Mouse (Mus musculus): ENCODE results near the gene Fibin. TPM values are rescaled to one million over a fixed set of nuclear protein-coding genes. Genes with fewer than 3 reads are reported as not detected.

The Fibin gene
- 10 to 100 TPM; 10.1 to 17.6 TPM for total RNA-seq (2021)
- long read RNA-seq, experiment 1, transcript Fibin-201 (1 exons, 2,267 nt), result major isoform, 24 of 24 reads
- long read RNA-seq, experiment 1, partial matches to known transcripts, result 0 of 24 reads
- long read RNA-seq, experiment 1, other reads (novel, unspliced or antisense), result 0 of 24 reads
- long read RNA-seq, experiment 2, transcript Fibin-201 (1 exons, 2,267 nt), result major isoform, 12 of 12 reads
- long read RNA-seq, experiment 2, partial matches to known transcripts, result 0 of 12 reads
- long read RNA-seq, experiment 2, other reads (novel, unspliced or antisense), result 0 of 12 reads

GRCm38 (mm10) chr2:110362432-110363283 lies at the start of gene Fibin:
Gene Fibin, minus strand, starts transcription at chr2:110363183.
- peak; percentile 59 for DNase-seq
- intact Hi-C loops (cut with DNase I; ENCODE audit: low total_unique reads), result no loop called here

GRCm38 (mm10) chr2:110411428-110411827 lies 48.4 kb upstream of the Fibin start:
- intact Hi-C loops (cut with DNase I; ENCODE audit: low total_unique reads), result no loop called here
- peak; percentile 50 for DNase-seq

- DNase-seq, result no peak
- intact Hi-C loops (cut with DNase I; ENCODE audit: low total_unique reads), result no loop called here
Measured at GRCm38 (mm10) chr2:110408757-110409156, 45.8 kb upstream of the Fibin start.

- intact Hi-C loops (cut with DNase I; ENCODE audit: low total_unique reads), result no loop called here
- DNase-seq, result no peak
Measured at GRCm38 (mm10) chr2:110392714-110393336, 29.8 kb upstream of the Fibin start.

GRCm38 (mm10) chr2:110390736-110391409 lies 27.9 kb upstream of the Fibin start:
- intact Hi-C loops (cut with DNase I; ENCODE audit: low total_unique reads), result no loop called here
- DNase-seq, result no peak

- DNase-seq, result no peak
- intact Hi-C loops (cut with DNase I; ENCODE audit: low total_unique reads), result no loop called here
Measured at GRCm38 (mm10) chr2:110379811-110380210, 16.8 kb upstream of the Fibin start.

GRCm38 (mm10) chr2:110376660-110377059 lies 13.7 kb upstream of the Fibin start:
- intact Hi-C loops (cut with DNase I; ENCODE audit: low total_unique reads), result no loop called here
- DNase-seq, result no peak

- no peak for DNase-seq
- intact Hi-C loops (cut with DNase I; ENCODE audit: low total_unique reads), result no loop called here
Measured at GRCm38 (mm10) chr2:110375475-110375874, 12.5 kb upstream of the Fibin start.

- intact Hi-C loops (cut with DNase I; ENCODE audit: low total_unique reads), result no loop called here
- no peak for DNase-seq
Measured at GRCm38 (mm10) chr2:110373186-110373585, 10.2 kb upstream of the Fibin start.

GRCm38 (mm10) chr2:110367382-110367887 lies 4.5 kb upstream of the Fibin start:
- intact Hi-C loops (cut with DNase I; ENCODE audit: low total_unique reads), result no loop called here
- DNase-seq, result no peak

- DNase-seq, result no peak
- intact Hi-C loops (cut with DNase I; ENCODE audit: low total_unique reads), result no loop called here
Measured at GRCm38 (mm10) chr2:110365401-110365800, 2.4 kb upstream of the Fibin start.

GRCm38 (mm10) chr2:110363855-110364254 lies 872 bp upstream of the Fibin start:
- intact Hi-C loops (cut with DNase I; ENCODE audit: low total_unique reads), result no loop called here
- DNase-seq, result no peak

GRCm38 (mm10) chr2:110353302-110353970 lies 9.5 kb downstream of the Fibin start:
- intact Hi-C loops (cut with DNase I; ENCODE audit: low total_unique reads), result no loop called here
- no peak for DNase-seq

- no peak for DNase-seq
- intact Hi-C loops (cut with DNase I; ENCODE audit: low total_unique reads), result no loop called here
Measured at GRCm38 (mm10) chr2:110351843-110352251, 11.1 kb downstream of the Fibin start.

GRCm38 (mm10) chr2:110351406-110351805 lies 11.6 kb downstream of the Fibin start:
- no peak for DNase-seq
- intact Hi-C loops (cut with DNase I; ENCODE audit: low total_unique reads), result no loop called here

GRCm38 (mm10) chr2:110328953-110329352 lies 34.0 kb downstream of the Fibin start:
- DNase-seq, result no peak
- intact Hi-C loops (cut with DNase I; ENCODE audit: low total_unique reads), result no loop called here

- intact Hi-C loops (cut with DNase I; ENCODE audit: low total_unique reads), result no loop called here
- no peak for DNase-seq
Measured at GRCm38 (mm10) chr2:110319949-110320348, 43.0 kb downstream of the Fibin start.

GRCm38 (mm10) chr2:110319266-110319665 lies 43.7 kb downstream of the Fibin start:
- intact Hi-C loops (cut with DNase I; ENCODE audit: low total_unique reads), result no loop called here

GRCm38 (mm10) chr2:110318719-110319118 lies 44.3 kb downstream of the Fibin start:
- DNase-seq, result no peak
- intact Hi-C loops (cut with DNase I; ENCODE audit: low total_unique reads), result no loop called here

More at GRCm38 (mm10) chr2:110319266-110319665, 43.7 kb downstream of the Fibin start:
- no peak for DNase-seq
